Mouse (Mus musculus) ES-E14 (cell line): Measurements from ENCODE around the gene Slc26a10. TPM values are rescaled to one million over a fixed set of nuclear protein-coding genes. Genes with fewer than 3 reads are reported as not detected.

ENCODE experiments used
- DNase-seq: peaks from one replicate; pipeline ENCODE4 v3.0.0-alpha.2; 2013; ENCODE audit warnings: low read depth, low spot score
- H3K27ac ChIP-seq: 2 replicates; pipeline ENCODE4 v1.5.1; 2012; ENCODE audit warnings: low read depth, mild to moderate bottlenecking, low read length, moderate library complexity, mixed read lengths; ENCODE audit not compliant: poor library complexity, insufficient read depth, severe bottlenecking
- H3K36me3 ChIP-seq: 2 replicates; pipeline ENCODE4 v1.6.1; 2012; ENCODE audit warnings: mild to moderate bottlenecking, low read length, moderate library complexity, mixed read lengths; ENCODE audit not compliant: control insufficient read depth, poor library complexity, insufficient read depth, severe bottlenecking
- H3K4me1 ChIP-seq, 2 experiments: fragments of 150-350 bp in 1 of 2; sonication (generic) in 1 of 2; 2 replicates each; pipeline ENCODE4 v1.6.1; 2012; ENCODE audit warnings: low read length in 2 of 2, mild to moderate bottlenecking in 1 of 2, mixed read lengths in 1 of 2; ENCODE audit not compliant: control insufficient read depth in 2 of 2, insufficient read depth in 2 of 2, poor library complexity in 1 of 2
- H3K4me3 ChIP-seq, 2 experiments: fragments of 150-350 bp in 1 of 2; sonication (generic) in 1 of 2; 2 replicates each; pipeline ENCODE4 v1.5.1; 2012; ENCODE audit warnings: low read length in 2 of 2, low read depth in 1 of 2, mild to moderate bottlenecking in 1 of 2, mixed read lengths in 1 of 2; ENCODE audit not compliant: insufficient read depth in 1 of 2, poor library complexity in 1 of 2, severe bottlenecking in 1 of 2
- H3K9ac ChIP-seq: 2 replicates; pipeline ENCODE4 v1.6.1; 2012; ENCODE audit warnings: low read depth, mild to moderate bottlenecking, low read length, mixed read lengths; ENCODE audit not compliant: poor library complexity, insufficient read depth, severe bottlenecking
- H3K9me3 ChIP-seq: fragments of 150-350 bp; sonication (generic); 2 replicates; pipeline ENCODE4 v1.6.1; 2012; ENCODE audit warnings: low read depth, mild to moderate bottlenecking, low read length; ENCODE audit not compliant: control insufficient read depth, insufficient read depth
- CHD2 ChIP-seq: IDR thresholded peaks from 2 replicates; pipeline ENCODE4 v1.6.1; 2014; ENCODE audit warnings: mild to moderate bottlenecking, low read depth, low read length, inconsistent platforms
- HCFC1 ChIP-seq: IDR thresholded peaks from 2 replicates; pipeline ENCODE4 v1.6.1; 2012; ENCODE audit warnings: low read length, inconsistent platforms, borderline replicate concordance; ENCODE audit not compliant: insufficient read depth
- MAFK ChIP-seq: IDR thresholded peaks from 2 replicates; pipeline ENCODE4 v1.6.1; 2014; ENCODE audit warnings: mild to moderate bottlenecking, low read depth, low read length, inconsistent platforms; ENCODE audit not compliant: insufficient read depth
- ZC3H11A ChIP-seq: IDR thresholded peaks from 2 replicates; pipeline ENCODE4 v1.6.1; 2012; ENCODE audit warnings: low read depth, mild to moderate bottlenecking, inconsistent platforms, low read length, borderline replicate concordance
- ZNF384 ChIP-seq: IDR thresholded peaks from 2 replicates; pipeline ENCODE4 v1.6.1; 2012; ENCODE audit warnings: low read depth, low read length, inconsistent platforms
- in situ Hi-C, 2 experiments: fragments of 600-800 bp; cut with MboI; formaldehyde crosslinking; loops; one replicate each; pipeline ENCODE4 v1.15.1; 2025; ENCODE audit warnings: low sequenced_read_pairs in 2 of 2, inconsistent platforms in 1 of 2; ENCODE audit not compliant: unreplicated experiment in 2 of 2
- total RNA-seq: library from RNA; depleted of rRNA; stranded (reverse); fragments of 300-350 nt; gene quantifications from 2 replicates; pipeline ENCODE4 v1.2.3, GENCODE M21; 2012

The Slc26a10 gene
- total RNA-seq, 1 experiment, result 7.4 TPM

DNA sequence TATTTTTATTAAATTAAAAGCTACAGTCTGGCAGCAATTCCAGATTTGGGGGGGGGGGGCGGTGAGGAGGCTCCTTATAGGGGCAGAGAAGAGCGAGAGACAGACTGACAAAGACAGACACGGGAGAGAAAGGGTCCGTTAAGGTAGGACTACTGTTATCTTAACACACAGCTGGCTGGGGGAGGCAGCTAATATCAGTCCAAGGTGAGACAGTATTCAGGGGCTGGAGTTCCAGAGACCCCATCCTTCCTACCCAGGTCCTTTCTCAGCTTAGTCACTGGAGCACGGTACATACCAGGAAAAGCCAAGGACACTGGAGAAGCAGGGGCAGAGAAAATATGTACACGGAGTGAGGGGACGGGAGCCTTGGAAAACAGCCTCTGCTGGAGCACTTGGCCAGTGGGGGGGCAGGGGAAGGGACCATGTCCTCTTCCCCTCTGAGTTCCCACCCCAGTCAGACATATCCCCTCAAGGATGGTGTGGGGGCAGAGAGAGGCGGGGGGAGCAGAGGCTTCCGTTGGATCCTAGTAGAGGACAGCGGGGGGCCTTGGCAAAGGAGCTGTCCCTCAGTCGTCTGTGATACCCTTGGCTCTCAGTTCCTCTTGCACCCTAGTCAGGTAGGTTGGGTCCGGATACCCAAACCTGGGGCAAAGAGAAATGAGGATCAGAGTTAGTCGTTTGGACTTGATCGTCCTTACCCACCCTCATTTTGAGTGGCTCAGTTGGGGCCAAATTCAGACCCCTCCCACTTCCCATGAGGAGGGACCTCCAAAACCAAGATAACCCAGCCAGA, 10.1 kb upstream of the Slc26a10 start:
- Histone ChIP-seq H3K36me3 (peaks cover 12% of the 10 kb centered on the region; the same call in 1 of the 2 replicates), H3K9ac (no peak overlapping the region), H3K9me3 (no peaks in the 10 kb centered on the region), H3K4me1 (peaks cover 5 to 26% of the 10 kb centered on the region in 2 experiments), H3K4me3 (peak overlapping the region in 1 of 2 experiments; percentile 99; a peak in 2 of 4 replicates), H3K27ac (no peak overlapping the region)
- no peak for DNase-seq
- no peak for TF ChIP-seq ZC3H11A
- no peak for TF ChIP-seq CHD2
- TF ChIP-seq ZNF384, result no peak
- no peak for TF ChIP-seq MAFK
- TF ChIP-seq HCFC1, result no peak
- in situ Hi-C loops, result no loop called here

DNA sequence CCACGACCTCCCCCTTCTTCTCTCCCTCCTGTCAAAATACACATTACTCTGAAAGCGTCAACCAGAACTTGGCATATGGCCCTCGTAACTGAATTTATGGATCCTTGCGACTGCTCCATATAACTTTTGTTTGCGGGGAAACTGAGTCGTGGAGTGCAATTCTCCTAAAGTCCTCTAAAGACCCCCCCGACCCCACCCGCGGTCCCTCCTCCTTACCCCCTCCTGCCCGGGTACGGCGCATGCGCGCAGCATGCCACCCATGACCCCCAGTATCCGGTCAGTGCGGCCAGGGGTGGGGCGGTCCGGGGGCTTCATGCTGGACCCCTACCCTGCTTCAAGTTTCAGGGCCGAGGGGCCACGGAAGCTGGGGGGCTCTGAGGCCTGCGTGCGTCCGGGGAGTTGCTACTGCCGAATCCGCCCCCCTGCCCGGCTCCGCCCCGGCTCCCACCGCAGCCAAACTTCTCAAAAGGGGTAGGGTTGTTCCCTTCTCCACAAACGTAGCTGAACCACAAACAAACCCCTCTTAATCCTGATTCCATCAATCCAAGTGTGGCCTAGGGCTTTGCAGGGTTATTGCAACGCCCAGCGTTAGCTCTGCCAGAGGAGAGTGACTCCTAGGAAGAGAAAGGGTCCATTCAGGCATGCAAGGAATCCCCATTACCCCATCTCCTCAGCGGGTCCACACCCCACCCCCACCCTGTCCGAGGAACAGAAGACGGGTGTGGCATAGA, 9.4 kb upstream of the Slc26a10 start, which contains the start of gene Arhgef25:
Arhgef25 (minus strand) TSS at position 433 of the 731 bp plus-strand sequence.
- Histone ChIP-seq H3K4me1 (peaks cover 4 to 32% of the 10 kb centered on the region in 2 experiments), H3K36me3 (peaks cover 18% of the 10 kb centered on the region; the same call in 1 of the 2 replicates), H3K4me3 (peak within 1 kb of the TSS; percentile 81 to 99), H3K27ac (no peak within 1 kb of the TSS), H3K9me3 (no peaks in the 10 kb centered on the region), H3K9ac (peak within 1 kb of the TSS; percentile 63)
- DNase-seq, result no peak
- TF ChIP-seq HCFC1, result no peak
- in situ Hi-C loops, result no loop called here

DNA sequence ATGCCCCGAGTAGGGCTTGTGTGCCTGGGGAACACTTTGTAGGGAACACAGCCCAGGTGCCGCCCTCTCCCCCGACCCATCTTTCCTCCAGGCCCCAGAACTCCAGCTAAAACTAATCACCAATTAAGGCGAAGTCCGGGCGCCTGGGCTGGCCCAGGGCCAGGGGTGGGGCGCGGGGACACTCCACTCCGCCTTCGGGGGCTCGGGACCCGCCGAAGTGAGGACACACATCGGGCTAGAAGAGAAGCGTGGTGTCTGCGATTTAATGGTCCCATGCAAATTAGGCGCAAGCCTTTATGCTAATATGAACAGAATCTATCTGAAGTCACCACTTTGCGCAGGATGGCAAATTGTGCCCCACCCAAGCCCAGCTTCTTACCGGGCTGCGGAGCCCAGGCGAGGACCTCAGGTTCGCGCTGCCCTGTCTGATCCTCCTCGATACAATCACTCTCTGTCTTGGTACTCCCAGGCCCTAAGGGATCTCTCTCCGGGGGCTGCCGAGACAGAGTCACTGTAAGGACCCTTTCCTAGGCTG, 8.7 kb upstream of the Slc26a10 start:
- peaks cover 20% of the 10 kb centered on the region; the same call in 1 of the 2 replicates for H3K36me3 ChIP-seq
- H3K4me1 ChIP-seq, result peaks cover 2 to 31% of the 10 kb centered on the region in 2 experiments; a peak in 2 of 4 replicates
- in situ Hi-C loops, result no loop called here
- peak overlapping the region; percentile 81 to 99 for H3K4me3 ChIP-seq
- TF ChIP-seq CHD2 (no peak), HCFC1 (no peak), MAFK (no peak), ZC3H11A (no peak), ZNF384 (no peak)
- H3K9ac ChIP-seq, result peak overlapping the region; percentile 63; the same call in 1 of the 2 replicates
- no peaks in the 10 kb centered on the region for H3K9me3 ChIP-seq
- no peak for DNase-seq
- H3K27ac ChIP-seq, result no peak overlapping the region

DNA sequence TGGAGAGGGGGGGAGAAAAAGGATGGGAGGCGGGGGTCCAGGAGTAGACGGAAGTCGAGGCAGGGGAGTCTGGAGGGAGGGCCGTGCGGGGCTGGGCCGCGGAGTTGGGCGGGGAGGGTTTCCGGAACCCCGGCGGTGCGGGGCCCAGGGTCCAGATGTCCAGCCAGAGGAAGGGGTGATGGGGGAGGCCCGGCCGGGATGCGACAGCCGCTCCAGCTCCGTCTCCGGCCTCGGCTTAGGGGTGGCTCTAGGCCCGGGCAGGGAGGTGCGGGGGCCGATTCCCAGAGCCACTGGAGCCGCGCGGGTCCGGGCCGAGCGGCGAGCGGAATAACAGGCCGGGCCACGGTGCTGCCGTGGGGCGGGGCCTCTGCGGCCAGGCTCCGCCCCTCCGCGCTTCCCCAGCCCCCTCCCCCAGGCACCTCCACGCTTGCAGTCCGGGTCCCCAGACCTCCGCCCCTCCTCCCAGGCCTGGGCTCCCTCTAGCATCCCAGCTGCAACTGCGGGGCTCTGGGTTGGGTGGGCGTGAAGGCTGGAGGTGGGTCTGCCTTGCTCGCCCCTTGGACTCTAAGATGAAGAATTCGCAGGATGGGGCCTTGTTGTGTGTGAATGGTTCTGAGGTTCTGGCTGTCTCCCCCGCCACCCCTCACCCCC, 8.1 kb upstream of the Slc26a10 start:
- in situ Hi-C loops, result no loop called here

More for the DNA sequence above, 8.1 kb upstream of the Slc26a10 start:
- H3K4me3 ChIP-seq, result peak overlapping the region; percentile 81 to 99
- TF ChIP-seq CHD2, result no peak
- TF ChIP-seq ZC3H11A, result no peak
- no peak for TF ChIP-seq HCFC1
- TF ChIP-seq MAFK, result no peak
- TF ChIP-seq ZNF384, result no peak
- peaks cover 20% of the 10 kb centered on the region; the same call in 1 of the 2 replicates for H3K36me3 ChIP-seq
- no peaks in the 10 kb centered on the region for H3K9me3 ChIP-seq
- H3K27ac ChIP-seq, result 0 out of 2 replicates have a peak overlapping the region, but pooled peaks have one; percentile 29
- peak overlapping the region; percentile 90 for H3K9ac ChIP-seq
- peaks cover 2 to 32% of the 10 kb centered on the region in 2 experiments; a peak in 3 of 4 replicates for H3K4me1 ChIP-seq
- DNase-seq, result no peak
